Mouse (Mus musculus): ENCODE measurements around the gene Gldc. TPM values are rescaled to one million over a fixed set of nuclear protein-coding genes. Genes with fewer than 3 reads are reported as not detected.

The Gldc gene
- polyA plus RNA-seq (2012; rRNA removed), result 4.1 and 6.7 TPM in 2 replicates

GRCm38 (mm10) chr19:30174919-30175571, at the start of gene Gldc:
Gldc (minus strand) TSS chr19:30175429.

Other genes with a start within 250 kb of the Gldc start
- not detected in 2 replicates for gene Trpd52l3, start 171.6 kb downstream of the Gldc start, polyA plus RNA-seq (2012; rRNA removed)
- 14.2 and 21.6 TPM in 2 replicates for gene Uhrf2, start 144.9 kb downstream of the Gldc start, polyA plus RNA-seq (2012; rRNA removed)
- gene Mbl2, start 57.5 kb upstream of the Gldc start, polyA plus RNA-seq (2012; rRNA removed), result not detected in 2 replicates